Mouse (Mus musculus) kidney, adult 2 months (tissue): ENCODE results near the gene Nfatc3.

Experiments
- CTCF ChIP-seq: fragments of 200-500 bp; conservative IDR thresholded peaks from 2 replicates; pipeline ENCODE4 v1.5.1; 2011; ENCODE audit warnings: low read depth, mild to moderate bottlenecking, control low read depth, low read length, moderate library complexity, mixed read lengths; ENCODE audit not compliant: insufficient read depth, insufficient read length
- POLR2A ChIP-seq: fragments of 200-500 bp; IDR thresholded peaks from one replicate; pipeline ENCODE4 v1.6.1; 2011; ENCODE audit warnings: low read depth, low read length, control low read depth

- TF ChIP-seq POLR2A (no peak), CTCF (no peak)
Observed at GRCm38 (mm10) chr8:106040218-106040617, 18.4 kb upstream of the Nfatc3 start.
